Comparison of ENCODE assay signal across 17 mouse cellular contexts in the genomic region with DNA sequence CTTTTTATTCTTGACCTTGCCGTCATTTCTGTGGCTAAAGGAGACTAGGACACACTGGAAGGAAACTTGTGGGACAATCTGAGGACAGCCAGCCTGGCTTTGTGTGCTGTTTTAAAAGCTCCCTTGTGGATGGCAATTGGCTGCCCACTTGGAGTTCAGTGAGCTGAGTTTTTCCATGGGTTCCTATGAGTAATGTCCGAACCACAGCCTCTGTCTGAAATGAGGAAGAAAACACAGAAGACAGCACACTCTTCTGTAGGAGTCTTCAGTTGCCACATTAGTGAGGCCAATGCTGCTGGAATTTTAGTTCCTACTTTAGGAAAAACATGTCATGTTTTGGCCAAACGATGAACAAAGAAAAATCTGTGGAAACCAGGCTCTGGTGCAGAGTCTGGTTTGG.
"Had no signal": no experiment of that assay in that cellular context is flagged by ENCODE, and none has a peak within 500 bp of the region (broad histone marks: within the 10 kb centered on the region; RNA-seq: fewer than 3 reads in every experiment).

No protein-coding gene starts in this region.

- H3K9me3 ChIP-seq: limb, embryonic 15.5 days; liver, embryonic 12.5 days; midbrain, embryonic 10.5 days; neural tube, embryonic 15.5 days had no signal

- H3K4me2 ChIP-seq: limb, embryonic 15.5 days; liver, embryonic 12.5 days; lung, embryonic 14.5 days; neural tube, embryonic 15.5 days had no signal

- H3K4me3 ChIP-seq: left cerebral cortex, adult 2 months; limb, embryonic 15.5 days; liver, embryonic 12.5 days; midbrain, embryonic 10.5 days; myocyte; neural tube, embryonic 15.5 days had no signal

- H3K36me3 ChIP-seq: limb, embryonic 15.5 days; liver, embryonic 12.5 days; midbrain, embryonic 10.5 days; neural tube, embryonic 15.5 days had no signal

- DNase-seq: kidney, postnatal 36 days; lung, embryonic 14.5 days; lung, postnatal 10 days; lung, postnatal 4 days; midbrain, embryonic 14.5 days; right cerebral cortex, adult 18-20 months; right cerebral cortex, postnatal 25 days; spleen, adult 18-20 months; thymus, adult 18-20 months; thymus, postnatal 14 days had no signal

- H3K4me1 ChIP-seq: limb, embryonic 15.5 days had no signal

- H3K27me3 ChIP-seq: limb, embryonic 15.5 days; neural tube, embryonic 15.5 days had no signal

- H3K27ac ChIP-seq: kidney, postnatal 0 days; left cerebral cortex, adult 2 months; limb, embryonic 15.5 days; liver, embryonic 12.5 days; midbrain, embryonic 10.5 days; neural tube, embryonic 15.5 days had no signal

- ATAC-seq: liver, embryonic 12.5 days had no signal

- H3K9ac ChIP-seq: limb, embryonic 15.5 days; liver, embryonic 12.5 days; lung, embryonic 14.5 days; neural tube, embryonic 15.5 days had no signal
